33 mouse cellular contexts compared by ENCODE assay signal in genomic region chr2:178688586-178688985, GRCm38 (mm10).
"Had no signal": no experiment of that assay in that cellular context is flagged by ENCODE, and none has a peak within 500 bp of the region (broad histone marks: within the 10 kb centered on the region; RNA-seq: fewer than 3 reads in every experiment).

No protein-coding gene starts in this region.

- ATAC-seq: inflammation-experienced regulatory T-cells, adult 6 months; intestine, embryonic 15.5 days; intestine, embryonic 16.5 days; intestine, postnatal 0 days had no signal

- H3K4me3 ChIP-seq: heart, embryonic 10.5 days; heart, embryonic 12.5 days; heart, embryonic 13.5 days; heart, embryonic 15.5 days; hindbrain, embryonic 10.5 days; hindbrain, embryonic 12.5 days; hindbrain, embryonic 13.5 days; hindbrain, embryonic 15.5 days; intestine, embryonic 15.5 days; kidney, embryonic 15.5 days; layer of hippocampus, adult 2 months; left cerebral cortex, adult 2 months had no signal

- DNase-seq: heart, postnatal 10 days; heart, postnatal 14 days; heart, postnatal 36 days; heart, postnatal 4 days; kidney, adult 11 months; kidney, adult 18-20 months; kidney, adult 2 months; kidney, adult 8-10 months; kidney, adult 9 months; kidney, postnatal 10 days; kidney, postnatal 14 days; kidney, postnatal 25 days; kidney, postnatal 36 days; layer of hippocampus, adult 9-11 months; layer of hippocampus, postnatal 36 days had no signal

- H3K27ac ChIP-seq: heart, embryonic 10.5 days; heart, embryonic 13.5 days; heart, embryonic 15.5 days; hindbrain, embryonic 10.5 days; hindbrain, embryonic 12.5 days; hindbrain, embryonic 13.5 days; hindbrain, embryonic 14.5 days; hindbrain, embryonic 15.5 days; intestine, embryonic 15.5 days; kidney, embryonic 15.5 days; kidney, postnatal 0 days; layer of hippocampus, adult 2 months; left cerebral cortex, adult 2 months had no signal

- H3K4me2 ChIP-seq: heart, embryonic 11.5 days; heart, embryonic 12.5 days; heart, embryonic 13.5 days; heart, embryonic 15.5 days; hindbrain, embryonic 12.5 days; hindbrain, embryonic 13.5 days; hindbrain, embryonic 14.5 days; hindbrain, embryonic 15.5 days; intestine, embryonic 15.5 days; kidney, embryonic 15.5 days had no signal

- H3K9ac ChIP-seq: heart, embryonic 12.5 days; heart, embryonic 13.5 days; heart, embryonic 15.5 days; hindbrain, embryonic 12.5 days; hindbrain, embryonic 13.5 days; hindbrain, embryonic 14.5 days; hindbrain, embryonic 15.5 days; intestine, embryonic 15.5 days; kidney, embryonic 15.5 days had no signal

- H3K36me3 ChIP-seq: heart, embryonic 10.5 days; heart, embryonic 12.5 days; heart, embryonic 13.5 days; heart, embryonic 15.5 days; hindbrain, embryonic 10.5 days; hindbrain, embryonic 12.5 days; hindbrain, embryonic 13.5 days; hindbrain, embryonic 15.5 days; intestine, embryonic 15.5 days; kidney, embryonic 15.5 days had no signal

- H3K27me3 ChIP-seq: heart, embryonic 12.5 days; heart, embryonic 13.5 days; heart, embryonic 15.5 days; hindbrain, embryonic 12.5 days; hindbrain, embryonic 15.5 days; intestine, embryonic 15.5 days; kidney, embryonic 15.5 days had no signal

- H3K9me3 ChIP-seq: heart, embryonic 10.5 days; heart, embryonic 12.5 days; heart, embryonic 13.5 days; heart, embryonic 15.5 days; hindbrain, embryonic 10.5 days; hindbrain, embryonic 12.5 days; hindbrain, embryonic 13.5 days; hindbrain, embryonic 15.5 days; intestine, embryonic 15.5 days; kidney, embryonic 15.5 days had no signal

- H3K4me1 ChIP-seq: heart, embryonic 15.5 days had no signal
